Mouse (Mus musculus): ENCODE results near the gene Gja4.

Gene Gja4

DNA sequence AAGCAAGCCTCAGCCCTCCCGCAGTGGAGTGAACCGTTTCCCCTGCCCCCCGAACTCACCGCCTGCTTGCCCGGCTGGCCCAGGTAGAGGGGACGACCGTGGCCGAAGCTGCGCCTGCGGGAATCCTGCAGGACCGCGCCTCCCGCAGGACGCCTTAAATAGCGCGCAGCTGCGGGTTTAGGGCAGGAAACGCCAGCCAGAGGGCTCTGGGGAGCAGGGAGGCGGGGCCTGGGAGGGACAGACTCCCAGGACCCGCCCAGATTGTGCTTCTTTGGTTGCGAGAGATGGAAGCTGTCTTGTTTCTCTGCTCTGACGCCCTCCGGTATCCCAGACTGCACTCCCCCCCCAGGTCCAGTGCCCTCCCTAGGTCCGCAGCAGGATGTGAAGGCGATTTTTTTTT lies at the start of gene Gja4:
Gja4 (minus strand) TSS at position 179 of the 400 bp plus-strand sequence.
- DNase-seq = peak; percentile 87 to 91

DNA sequence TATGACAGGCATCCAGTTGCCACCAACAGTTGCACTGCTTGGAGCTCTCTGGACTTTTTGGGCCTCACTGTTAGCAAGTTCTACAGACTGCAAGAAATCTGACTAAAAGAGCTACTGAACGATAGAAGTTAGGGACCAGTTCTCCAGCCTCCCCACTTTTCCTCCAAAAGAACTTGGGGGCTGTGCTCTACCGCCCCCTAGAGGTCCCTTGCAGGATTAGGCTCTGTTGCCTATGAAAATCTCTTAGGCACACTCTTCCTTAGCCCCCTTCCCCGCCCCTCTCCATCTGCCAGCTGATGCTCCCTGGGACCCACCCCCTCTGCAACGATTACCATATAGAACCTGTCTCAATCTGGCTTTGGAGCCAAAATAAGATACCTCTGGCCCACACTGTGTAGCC lies 49.5 kb upstream of the Gja4 start:
- DNase-seq = no peak

DNA sequence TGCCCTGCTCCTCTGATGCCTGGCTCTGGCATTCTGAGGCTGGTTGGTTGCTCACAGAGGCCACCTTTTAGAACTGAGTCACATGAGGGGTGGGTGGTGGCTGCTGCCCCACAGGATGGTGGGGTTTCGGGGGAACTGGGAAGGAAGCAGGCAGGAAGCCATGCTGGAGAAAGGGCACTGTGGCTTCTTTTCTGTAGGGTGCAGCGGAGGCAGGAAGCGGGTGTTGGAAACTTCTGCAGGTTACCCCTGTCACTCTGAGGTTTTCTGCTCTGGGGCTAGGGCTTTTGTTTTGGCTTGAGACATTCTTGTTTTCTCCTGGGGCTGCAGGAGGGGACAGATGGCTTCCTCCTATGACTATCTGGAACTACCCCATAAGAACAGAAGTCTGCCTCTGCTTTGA lies 48.7 kb upstream of the Gja4 start:
- DNase-seq = no peak

DNA sequence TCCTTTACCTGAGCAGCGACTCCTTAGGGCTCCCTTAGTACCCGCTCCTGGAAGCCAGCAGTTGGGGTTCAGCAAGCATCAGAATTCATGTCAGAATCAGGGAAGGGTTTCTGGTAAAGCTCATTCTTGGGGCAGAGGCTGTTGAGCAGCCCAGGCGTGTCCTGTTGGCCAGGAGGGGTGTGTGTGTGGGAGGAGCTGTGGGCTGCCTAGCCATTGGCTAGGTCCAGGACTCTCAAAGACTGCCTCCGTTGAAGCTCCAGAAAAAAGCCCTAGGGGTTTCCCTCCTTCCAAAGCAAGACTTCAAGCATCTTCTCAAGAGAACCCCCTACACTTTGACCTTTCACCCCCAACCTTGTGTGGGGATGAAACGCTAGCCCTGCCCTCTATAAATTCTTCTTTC lies 44.2 kb upstream of the Gja4 start, which contains the start of gene Gjb5:
Gjb5 (minus strand) TSS at position 164 of the 400 bp plus-strand sequence.
- DNase-seq = peak in 1 of 2 experiments; percentile 27

DNA sequence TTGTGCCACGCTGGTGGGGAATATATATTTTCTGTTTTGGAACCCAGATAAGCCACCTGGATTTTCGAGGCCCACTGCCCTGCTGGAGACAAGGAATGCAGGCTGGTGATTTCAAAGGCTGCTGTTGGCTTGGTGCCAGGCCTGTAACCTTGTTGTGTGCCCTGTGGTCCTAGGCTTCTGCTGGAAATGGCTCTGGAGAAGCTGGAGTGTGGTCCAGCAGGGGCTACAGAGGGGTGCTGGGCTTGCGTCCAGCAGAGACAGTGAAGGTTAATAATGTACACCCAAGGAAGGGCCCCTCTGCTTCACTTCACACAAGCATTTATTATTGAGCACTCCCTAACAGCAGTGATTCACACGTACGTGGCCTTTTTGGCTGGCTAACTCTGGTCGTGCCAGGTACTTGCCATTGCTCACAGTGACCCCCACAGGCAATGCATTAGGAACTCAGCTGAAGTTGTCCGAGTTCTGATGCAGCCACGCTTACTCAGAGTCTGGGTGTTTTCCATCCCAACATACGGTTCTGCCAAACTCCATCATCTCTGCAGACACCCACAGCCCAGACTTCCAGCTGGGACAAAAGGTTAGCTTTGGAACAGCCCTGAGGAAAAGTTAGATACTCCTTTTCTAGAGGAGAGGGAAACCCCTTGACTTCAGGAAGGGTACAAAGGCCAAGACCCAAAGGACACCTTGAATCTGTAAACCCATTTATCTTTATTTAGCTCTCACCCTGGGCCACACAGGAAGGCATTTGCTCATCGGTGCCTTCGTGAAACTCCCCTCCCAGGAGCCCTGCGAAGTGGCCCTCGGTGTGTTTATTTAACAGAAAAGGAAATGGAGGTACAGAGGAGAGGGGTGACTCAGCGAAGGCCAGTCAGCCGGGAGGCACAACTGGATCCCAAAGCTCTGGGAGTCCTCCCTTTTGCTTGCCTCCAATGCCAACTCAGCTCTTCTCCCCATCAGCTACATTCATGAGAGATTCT lies 41.0 kb upstream of the Gja4 start:
- DNase-seq = no peak

DNA sequence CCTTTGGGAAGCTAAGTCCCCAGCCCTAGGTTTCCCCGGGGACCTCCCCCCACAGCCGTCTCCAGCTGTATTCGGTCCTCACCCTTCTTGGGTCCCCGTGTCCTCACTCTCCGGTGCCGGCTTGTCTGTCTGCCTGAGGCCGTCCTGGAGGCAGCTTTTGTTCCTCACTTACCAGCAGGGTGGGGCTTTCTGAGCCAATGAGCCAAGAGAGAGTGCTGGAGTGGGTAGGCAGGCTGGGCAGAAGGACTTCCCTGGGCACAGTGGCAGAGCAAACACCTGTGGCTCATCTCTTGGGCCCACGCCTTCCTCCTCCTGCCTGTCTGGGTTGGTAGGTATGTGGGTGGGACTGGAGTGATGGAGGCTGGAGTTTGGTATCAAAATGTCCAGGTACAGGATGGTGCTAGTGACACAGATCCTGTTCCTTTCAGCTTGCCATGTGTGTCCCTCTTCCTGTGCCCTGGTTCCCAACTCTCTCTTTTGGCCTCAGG lies 40.2 kb upstream of the Gja4 start, which contains the start of gene Gjb4:
Gjb4 (minus strand) TSS at position 131 of the 488 bp plus-strand sequence.
- DNase-seq = no peak

DNA sequence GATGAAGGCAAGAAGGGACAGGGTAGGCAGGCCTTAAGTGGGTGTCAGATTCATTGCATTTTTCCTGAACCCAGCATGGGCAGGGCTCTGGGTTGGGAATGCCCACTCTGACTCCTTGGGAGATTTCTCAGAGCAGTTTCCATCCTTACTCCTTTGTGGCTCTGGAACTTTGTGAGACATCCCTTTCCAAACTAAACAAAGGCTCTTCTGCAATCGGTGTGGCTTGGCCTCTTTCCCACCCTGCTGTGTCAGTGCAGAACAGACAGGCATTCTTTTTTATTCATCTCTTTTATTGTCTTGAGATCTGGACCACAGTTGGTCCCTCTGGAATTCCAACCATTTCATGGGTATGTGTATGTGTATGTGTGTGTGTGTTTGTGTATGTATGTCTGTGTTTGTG lies 38.8 kb upstream of the Gja4 start:
- DNase-seq = no peak

DNA sequence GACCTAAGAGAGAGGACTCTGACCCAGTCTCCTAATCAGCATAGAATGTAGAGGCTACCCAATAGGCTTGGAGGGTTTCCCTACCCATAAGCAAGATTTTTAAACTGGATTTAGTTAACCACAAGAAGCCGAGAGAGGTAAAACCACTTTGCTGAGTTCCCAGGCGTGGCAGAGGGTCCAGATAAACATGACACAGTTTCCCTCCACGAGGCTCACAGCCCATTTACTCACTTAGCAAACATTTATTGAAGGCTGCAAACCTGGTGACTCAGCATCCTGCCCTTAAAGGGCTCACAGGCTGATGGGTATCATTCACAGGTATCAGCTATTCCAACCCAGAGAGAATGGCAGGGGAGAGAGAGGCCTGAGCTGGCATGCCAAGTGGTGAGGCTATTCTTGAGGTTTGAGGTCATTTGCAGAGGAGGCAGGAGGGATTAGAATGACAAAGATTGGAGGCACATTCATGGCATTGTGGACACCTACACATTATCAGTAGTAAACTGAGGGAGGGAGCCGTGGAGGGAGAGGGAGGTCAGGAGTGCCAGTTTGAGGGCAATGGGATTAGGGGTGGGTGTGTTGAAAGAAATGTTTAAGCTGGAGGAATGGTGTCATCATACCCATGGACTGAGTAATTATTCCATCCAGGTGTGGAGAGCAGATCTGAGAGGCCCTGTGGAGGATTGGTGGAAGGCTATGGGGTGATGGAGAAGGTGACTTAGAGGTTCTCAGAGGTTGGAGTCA lies 35.9 kb upstream of the Gja4 start:
- no peak for DNase-seq

DNA sequence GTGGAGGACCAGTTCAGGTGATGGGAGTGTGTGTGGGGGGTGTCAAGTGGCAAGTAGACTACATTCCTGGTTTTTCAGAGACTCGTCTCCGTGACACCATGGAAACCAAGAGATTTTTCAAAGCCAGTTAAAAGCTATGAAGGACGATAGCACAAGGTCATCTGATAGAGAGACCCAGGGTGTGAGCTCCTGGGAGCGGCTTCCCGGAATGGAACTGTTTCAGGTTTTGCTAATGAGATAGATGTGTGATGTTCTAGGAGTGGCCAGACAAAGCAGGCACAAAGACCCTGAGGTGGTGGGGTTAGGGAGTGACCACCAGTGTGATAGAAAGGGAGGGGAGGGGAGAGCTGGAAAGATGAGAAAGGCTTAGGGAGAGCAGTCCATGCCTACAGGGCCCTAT lies 31.2 kb upstream of the Gja4 start:
- no peak for DNase-seq

DNA sequence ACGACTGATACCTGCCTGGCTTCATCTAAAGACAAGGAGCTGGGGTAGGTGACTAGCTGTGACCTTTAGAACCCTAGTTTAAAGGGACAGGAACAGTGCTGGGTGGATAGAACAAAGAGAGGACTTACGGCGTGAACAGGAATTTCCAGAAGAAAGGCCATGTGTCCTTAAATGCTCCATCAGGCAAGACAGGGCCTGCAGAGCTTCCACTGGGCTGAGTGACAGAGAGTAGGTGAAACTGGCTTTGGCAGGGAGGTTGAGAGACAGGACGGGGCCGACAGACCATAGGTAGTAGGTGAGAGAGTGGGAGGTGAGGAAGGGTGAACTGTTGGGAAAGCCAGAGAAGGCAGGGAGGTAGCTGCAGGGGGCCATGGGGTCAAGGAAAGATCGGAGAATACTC lies 27.5 kb upstream of the Gja4 start:
- DNase-seq = no peak

DNA sequence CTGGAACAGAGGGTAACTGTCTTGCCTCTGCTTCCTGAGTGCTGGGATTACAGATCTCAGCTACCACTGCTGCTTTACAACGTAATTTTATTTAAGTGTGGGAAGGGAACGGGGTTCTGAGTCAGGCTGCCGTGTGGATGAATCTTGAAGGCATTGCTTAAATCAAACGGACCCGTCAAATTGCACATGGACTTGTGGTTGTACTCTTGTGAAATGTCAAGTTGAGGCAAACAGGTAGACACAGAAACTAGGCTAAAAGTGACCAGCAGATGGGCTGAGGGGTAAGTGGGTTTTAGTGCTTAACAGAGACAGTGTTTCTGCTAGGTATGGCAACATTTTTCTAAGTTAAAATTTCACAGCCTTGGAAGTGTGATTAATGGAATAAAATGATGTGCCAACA lies 23.8 kb upstream of the Gja4 start:
- no peak for DNase-seq

DNA sequence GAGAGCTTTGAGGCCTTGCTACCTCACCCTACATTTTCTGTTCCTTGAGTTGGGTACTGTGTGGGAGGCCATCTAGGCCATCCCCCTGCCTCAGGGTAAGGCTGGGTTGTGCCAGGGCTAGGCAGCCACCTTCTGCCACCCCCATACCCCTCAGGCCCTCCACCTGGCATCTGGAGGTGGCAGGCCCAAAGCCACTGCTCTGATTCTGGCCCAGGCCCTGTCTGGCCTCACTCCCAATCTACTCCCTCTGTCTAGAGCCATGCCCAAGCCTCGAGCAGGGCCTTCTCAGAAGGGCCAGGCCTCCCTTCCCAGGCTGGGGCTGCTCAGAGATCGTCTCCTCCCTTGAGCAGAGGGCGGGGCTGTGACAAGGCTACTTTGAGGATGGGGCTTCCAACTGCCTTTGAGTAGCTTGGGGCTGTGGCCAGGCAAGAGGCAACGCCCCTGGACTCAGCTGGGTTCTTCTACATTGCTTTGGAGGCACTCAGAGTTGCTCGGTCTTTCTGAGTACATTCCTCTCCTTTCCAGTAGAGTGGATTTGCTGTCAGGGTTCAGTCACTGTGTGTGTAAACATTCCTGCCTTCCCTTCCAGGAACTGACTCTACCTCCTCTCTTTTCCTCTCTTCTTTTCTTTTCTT lies 21.1 kb upstream of the Gja4 start:
- peak in 1 of 2 experiments; percentile 43 for DNase-seq

DNA sequence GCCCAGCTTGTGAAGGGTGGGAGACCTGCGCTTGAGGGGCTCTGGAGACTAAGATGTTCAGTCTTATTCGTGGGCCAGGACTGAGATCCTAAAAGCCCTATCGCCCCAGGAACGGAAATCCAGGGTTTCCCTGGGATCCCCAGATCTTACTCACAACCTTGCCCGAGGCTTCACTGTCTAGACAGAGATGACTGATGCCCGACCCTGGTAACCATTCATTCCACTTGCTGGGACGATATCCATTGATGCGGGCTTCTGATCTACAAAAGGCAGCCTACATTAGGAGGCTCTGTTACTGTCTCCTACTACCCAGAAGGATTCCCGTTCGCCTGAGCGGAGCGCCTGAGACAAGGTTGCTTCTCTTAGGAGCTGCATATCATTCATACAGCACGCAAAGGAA lies 17.3 kb upstream of the Gja4 start:
- DNase-seq = no peak

DNA sequence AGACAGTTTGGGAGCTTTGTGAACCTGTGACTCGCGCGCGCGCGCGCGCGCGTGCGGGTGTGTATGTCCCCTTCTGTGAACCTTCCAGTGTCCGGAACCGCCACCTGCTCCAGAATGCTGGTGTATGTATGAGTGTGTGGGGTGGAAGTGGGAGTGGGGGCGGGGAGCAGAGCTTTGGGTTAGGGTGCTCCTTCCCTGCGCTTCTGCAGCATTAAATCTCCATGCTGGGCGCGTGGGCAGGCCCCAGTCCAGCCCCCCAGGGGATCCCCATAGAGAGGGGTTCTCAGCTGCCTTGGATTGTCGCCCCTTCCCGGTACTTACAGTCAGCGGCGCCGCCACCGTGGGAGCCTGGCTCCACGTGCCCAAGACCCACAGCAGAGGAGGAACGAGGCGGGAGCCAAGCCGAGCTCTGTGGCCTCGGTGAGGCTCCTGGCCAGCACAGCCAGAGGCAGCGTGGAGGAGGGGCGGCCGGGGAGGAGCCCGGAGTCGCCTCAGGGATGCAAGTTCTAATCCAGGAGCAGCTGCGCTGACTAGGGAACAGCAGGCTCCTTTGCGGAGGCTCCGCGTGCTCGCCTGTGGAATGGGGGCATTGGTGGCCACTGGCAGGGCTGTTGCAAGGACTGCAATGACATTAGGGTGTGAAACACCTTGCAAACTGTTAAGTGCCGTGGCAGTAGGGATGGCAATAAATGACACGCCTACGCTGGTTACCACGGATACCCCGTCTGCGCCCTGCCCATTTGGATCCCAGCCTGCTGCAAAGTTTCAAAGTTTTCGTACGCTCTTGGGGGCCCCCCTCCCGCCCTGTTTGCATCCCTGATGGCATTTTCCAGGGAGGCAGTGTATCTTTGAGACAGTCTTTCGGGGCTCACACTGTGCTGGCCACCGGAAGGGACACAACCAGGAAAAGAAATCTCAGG lies 16.6 kb upstream of the Gja4 start, which contains the start of gene Gjb3:
Gjb3 (minus strand) TSS at position 664 of the 920 bp plus-strand sequence.
- no peak for DNase-seq

DNA sequence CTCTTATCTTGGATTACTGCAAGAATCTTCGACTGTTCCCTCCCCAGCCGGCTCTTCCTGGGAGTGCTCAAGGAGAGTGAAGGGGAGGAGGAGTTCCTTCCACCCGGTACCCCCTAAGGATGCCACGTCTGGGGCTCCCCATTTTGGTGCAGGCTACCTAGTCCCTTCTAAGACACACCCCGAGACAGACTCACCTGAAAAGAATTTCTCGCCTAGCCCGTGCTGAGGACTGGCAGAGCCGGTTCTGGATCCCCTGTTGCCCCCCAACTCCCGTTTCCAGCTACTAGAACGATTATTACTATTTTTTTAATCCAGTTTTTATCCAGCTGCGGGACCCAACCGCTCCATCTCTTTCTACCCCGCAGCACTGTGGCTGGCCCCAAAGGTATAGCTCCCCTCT lies 15.9 kb upstream of the Gja4 start:
- DNase-seq = no peak

DNA sequence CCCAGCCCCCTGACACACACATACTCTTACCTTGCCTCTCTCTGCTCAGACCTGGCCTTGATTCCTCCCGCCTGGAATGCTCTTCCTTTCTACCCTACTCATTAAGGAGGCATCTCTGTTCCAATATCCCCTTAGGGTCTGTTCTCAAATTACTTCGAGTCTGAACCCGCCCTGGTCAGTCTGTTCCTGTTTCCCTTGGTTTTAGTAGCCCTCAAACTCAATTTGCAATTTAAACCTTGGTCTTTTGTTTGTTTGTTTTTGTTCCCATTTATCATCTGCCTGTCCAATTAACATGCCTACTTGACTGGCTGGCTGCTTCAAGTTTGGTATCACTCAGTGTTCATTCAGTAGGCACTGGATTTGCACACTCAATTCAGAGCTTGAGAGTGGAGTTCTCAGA lies 15.2 kb upstream of the Gja4 start:
- no peak for DNase-seq

DNA sequence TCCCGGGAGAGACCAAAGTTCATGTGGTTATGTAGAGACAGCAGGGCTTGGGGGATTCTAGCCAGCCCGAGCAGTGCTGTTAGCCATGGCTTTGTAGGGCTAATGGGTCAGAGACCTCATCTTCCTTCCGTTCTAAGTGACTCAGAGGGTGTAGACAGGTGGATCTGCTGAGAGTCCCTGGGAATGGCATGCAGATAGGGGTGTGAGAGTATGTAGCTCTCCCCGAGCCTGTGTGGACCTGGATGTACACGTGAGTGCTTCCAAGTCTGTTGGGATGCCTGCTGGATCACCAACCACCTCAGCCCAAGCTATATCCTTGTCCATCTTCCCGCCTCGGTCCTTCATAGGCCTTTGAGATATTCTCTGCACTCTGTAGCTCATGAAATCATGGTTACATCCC lies 14.5 kb upstream of the Gja4 start:
- no peak for DNase-seq

DNA sequence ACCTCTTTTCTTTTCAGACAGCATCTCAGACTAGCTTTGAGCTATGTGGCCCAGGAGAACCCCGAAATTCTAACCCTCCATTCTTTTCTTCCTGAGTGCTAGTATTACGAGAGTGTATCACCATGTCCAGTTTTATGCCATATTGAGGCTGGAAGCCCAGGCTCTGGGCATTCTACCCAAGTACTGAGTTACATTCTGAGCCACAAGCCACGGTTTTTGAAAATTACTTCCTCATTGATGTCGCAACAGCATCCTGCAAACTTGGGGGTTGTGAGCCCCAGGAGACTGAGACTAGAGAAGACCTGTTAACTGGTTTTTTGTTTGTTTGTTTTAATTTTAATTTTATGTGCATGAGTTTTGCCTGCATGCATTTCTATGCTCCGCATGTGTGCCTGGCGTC lies 13.9 kb upstream of the Gja4 start:
- no peak for DNase-seq

DNA sequence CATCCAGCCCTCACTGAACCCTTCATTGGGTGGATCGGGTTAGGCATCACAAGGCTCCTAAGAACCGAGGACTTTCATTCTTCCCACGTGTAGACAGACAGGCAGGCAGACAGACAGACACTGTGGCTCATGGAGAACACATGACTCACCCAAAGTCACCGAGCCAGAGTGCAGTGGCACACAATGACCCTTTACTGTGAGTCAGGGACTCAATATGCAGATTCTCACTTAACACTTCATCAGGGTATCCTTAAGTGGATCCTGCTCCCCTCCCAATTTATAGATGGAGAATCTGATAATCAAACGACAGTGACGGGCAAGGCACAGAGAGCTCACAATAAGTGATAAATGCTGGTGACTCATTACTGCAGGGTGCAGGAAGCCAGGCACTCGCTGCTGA lies 13.4 kb upstream of the Gja4 start:
- no peak for DNase-seq

DNA sequence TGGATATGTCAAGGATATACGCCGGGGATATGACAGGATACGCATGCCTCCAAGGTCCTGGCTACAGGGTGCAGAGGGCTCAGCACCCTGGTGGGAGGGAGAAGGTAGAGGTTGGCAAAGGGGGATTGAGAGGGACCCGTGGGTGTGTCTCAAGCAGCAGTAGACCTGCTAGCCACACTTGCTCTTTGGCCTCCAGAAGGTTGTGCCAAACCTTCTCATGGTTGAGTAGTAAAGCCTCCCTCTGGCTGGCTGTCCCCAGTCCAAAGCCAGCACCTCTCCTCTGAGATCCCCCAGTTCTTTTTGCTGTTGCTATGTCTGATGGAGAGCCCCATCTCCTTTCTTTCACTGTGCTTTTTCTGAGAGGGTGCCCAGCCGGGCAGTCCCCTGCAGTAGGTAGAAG lies 11.4 kb upstream of the Gja4 start:
- no peak for DNase-seq

DNA sequence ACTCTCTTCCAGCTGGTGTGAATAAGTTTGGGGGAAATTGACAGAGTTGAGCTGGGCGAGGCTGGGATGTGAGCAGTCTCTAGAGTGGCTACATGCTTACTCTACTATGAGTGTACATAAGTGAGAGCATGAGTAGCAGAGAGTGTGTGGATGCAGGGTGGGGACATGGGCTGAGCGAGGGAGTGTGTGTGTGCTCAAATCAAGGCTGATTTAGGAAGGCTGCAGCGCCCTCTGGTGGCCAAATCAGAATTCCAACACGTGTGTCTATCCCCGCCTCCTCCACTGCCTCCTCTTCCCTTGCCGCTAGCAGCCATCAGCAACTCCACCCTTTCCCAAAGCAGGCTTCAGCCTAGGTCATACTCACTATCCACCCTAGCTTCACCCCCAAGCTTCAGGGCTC lies 10.9 kb upstream of the Gja4 start:
- DNase-seq = peak; percentile 65 to 82

DNA sequence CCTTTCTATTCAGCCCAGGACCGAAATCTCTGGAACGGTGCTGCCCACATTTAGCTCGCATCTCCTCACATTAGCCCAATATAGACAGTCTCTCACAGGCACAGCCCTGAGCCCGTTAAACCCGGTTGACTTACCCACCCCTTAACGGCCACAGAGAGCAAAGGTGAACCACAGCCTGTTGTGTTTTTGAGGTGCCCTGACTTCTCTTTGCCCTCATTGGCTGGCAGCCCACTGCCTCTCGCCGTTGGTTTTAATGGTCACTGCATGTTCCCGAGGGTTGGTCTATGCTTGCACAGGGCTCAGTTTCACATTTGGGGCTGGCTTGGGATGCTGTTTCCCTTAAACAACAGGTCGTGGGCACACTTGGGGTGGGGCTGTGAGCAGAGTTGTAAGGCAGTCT lies 10.5 kb upstream of the Gja4 start:
- DNase-seq = no peak

Measured in lung, postnatal 4 days (tissue).